Mouse (Mus musculus): ENCODE data around the gene Gpr50. TPM values are rescaled to one million over a fixed set of nuclear protein-coding genes. Genes with fewer than 3 reads are reported as not detected.

The Gpr50 gene
- 0.10 and 0.75 TPM in 2 replicates for polyA plus RNA-seq (2012; rRNA removed)

DNA sequence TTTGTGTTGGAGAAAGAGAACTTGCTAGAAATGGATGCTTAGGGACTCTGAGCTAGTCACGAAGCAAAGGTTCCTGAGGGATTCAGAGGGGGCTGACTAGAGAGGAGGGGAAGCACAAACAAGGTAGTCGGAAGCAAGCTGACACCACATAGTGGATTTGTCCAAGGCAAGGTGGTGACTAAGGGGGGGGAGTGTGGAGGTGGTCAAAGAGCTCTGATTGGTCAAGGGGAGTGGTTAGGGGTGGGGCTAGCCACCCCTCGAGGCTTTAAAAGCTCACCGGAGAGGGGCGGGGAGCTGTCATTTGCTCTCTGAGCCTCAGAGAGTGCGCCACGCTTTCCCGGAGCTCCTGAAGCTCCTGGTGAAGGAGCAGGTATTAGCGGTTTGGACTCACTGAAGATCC is at the start of gene Gpr50:
TSS of gene Gpr50 (plus strand) at position 294 of the 400 bp plus-strand sequence.

Other genes starting within 250 kb of the Gpr50 start
- gene Cd99l2, start 170.8 kb upstream of the Gpr50 start, polyA plus RNA-seq (2012; rRNA removed), result 13.2 and 18.5 TPM in 2 replicates
- gene Hmgb3, start 107.7 kb upstream of the Gpr50 start, polyA plus RNA-seq (2012; rRNA removed), result 19.4 and 44.1 TPM in 2 replicates
- 1.6 and 2.6 TPM in 2 replicates for gene Vma21, start 152.3 kb downstream of the Gpr50 start, polyA plus RNA-seq (2012; rRNA removed)